Mouse (Mus musculus): ENCODE results near the gene Iqck. TPM values are rescaled to one million over a fixed set of nuclear protein-coding genes. Genes with fewer than 3 reads are reported as not detected.

Gene Iqck
- polyA plus RNA-seq, 1 experiment from 2014 or later = 2.2 TPM

DNA sequence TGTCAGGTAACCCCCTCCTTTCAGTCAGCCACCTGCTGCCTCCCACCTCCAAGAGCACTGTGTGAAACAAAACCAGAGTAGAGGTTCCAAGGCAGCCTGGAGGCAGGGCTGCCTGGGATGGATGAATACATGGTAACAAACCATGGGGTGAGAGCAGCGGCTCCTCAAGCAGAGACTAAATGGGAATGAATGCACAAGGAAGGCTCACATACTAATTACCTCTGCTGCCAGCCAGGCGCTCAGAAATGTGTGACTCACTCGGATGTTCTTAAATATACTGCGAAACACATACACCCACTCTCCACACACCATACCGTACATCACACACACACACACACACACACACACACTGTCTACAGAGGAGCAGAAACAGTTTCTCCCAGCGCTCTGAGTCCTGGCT, 134.7 kb downstream of the Iqck start:
- WGBS = 74% methylated on average over 6 of the region's 6 CpGs
- H3K9ac ChIP-seq (ENCODE audit: low read length) = no peak overlapping the region
- H3K27me3 ChIP-seq (replicated peaks; ENCODE audit: control insufficient read depth, insufficient read depth, low read length) = no peaks in the 10 kb centered on the region
- no peaks in the 10 kb centered on the region for H3K9me3 ChIP-seq (ENCODE audit: control insufficient read depth, low read length)
- no peak overlapping the region for H3K4me2 ChIP-seq (ENCODE audit: low read length)
- ATAC-seq (replicated peaks; ENCODE audit: low FRiP score, low TSS enrichment, low read depth) = no peak
- DNase-seq (ENCODE audit: low spot score) = no peak
- H3K4me1 ChIP-seq (replicated peaks; ENCODE audit: control insufficient read depth, insufficient read depth, low read length) = peaks cover 6% of the 10 kb centered on the region; the same call in 1 of the 2 replicates
- no peak overlapping the region for H3K4me3 ChIP-seq (ENCODE audit: low read depth, low read length)
- H3K27ac ChIP-seq (ENCODE audit: low read depth) = no peak overlapping the region
- no peaks in the 10 kb centered on the region for H3K36me3 ChIP-seq (ENCODE audit: control insufficient read depth, insufficient read depth, low read length)

DNA sequence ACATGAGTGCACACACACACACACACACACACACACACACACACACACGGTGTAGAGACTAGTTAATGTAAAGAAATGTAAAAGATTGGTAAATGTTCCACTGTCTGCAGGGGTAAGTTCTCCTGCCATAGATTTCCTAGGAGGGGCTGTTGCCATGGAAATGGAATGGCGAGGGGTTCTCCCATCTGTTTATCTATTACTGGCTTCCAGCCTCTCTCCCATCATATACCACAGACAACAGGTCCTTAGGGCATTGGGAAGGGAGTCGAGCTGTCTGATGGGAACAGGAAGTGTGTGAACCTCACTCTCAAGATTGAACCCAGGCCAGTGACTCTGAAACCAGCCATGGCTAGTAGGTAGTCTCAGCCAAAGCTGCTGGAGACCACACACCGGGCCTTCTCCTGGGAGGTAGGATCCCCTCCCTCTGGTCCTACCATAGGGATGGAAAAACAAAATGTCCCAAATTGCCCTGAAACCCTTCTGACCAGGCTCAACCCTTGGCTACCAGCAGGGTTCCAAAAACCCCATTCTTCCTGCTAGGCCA, 135.9 kb downstream of the Iqck start:
- no peak for DNase-seq (ENCODE audit: low spot score)
- ATAC-seq (replicated peaks; ENCODE audit: low FRiP score, low TSS enrichment, low read depth) = no peak
- Histone ChIP-seq H3K9ac (ENCODE audit: low read length) (no peak overlapping the region), H3K27me3 (replicated peaks; ENCODE audit: control insufficient read depth, insufficient read depth, low read length) (no peaks in the 10 kb centered on the region), H3K27ac (ENCODE audit: low read depth) (no peak overlapping the region), H3K4me3 (ENCODE audit: low read depth, low read length) (no peak overlapping the region), H3K9me3 (ENCODE audit: control insufficient read depth, low read length) (no peaks in the 10 kb centered on the region), H3K36me3 (ENCODE audit: control insufficient read depth, insufficient read depth, low read length) (no peaks in the 10 kb centered on the region), H3K4me1 (replicated peaks; ENCODE audit: control insufficient read depth, insufficient read depth, low read length) (peaks cover 6% of the 10 kb centered on the region; the same call in 1 of the 2 replicates), H3K4me2 (ENCODE audit: low read length) (no peak overlapping the region)
- WGBS = 45% methylated on average over 4 of the region's 4 CpGs

DNA sequence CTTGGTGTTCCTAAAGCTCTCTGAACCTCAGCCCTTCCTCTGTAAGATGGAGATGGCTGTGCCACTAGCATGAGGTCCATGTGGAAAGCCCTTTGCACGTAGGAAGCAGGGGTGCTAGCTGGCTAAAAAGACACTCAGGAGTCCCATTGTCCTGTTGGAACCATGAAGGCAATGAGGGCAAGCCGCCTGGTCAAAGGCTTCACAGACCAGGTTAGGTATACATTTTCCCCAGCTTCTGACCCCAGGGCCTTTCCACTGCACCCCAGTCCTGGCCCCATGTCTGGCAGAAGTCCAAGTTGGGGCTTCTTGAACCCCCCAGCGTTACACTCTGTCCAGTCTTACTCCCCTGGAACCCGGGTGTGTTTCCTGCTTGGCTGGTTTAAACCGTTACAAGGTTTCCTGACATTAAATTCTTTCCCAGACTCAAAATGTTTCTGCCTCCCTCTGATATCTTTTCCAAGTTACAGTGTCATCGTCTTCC, 136.6 kb downstream of the Iqck start:
- H3K4me3 ChIP-seq (ENCODE audit: low read depth, low read length) = no peak overlapping the region
- no peak overlapping the region for H3K9ac ChIP-seq (ENCODE audit: low read length)
- no peaks in the 10 kb centered on the region for H3K9me3 ChIP-seq (ENCODE audit: control insufficient read depth, low read length)
- no peak for ATAC-seq (replicated peaks; ENCODE audit: low FRiP score, low TSS enrichment, low read depth)
- no peaks in the 10 kb centered on the region for H3K36me3 ChIP-seq (ENCODE audit: control insufficient read depth, insufficient read depth, low read length)
- 54% methylated on average over 6 of the region's 6 CpGs for whole genome bisulfite sequencing
- H3K4me2 ChIP-seq (ENCODE audit: low read length) = no peak overlapping the region
- H3K27me3 ChIP-seq (replicated peaks; ENCODE audit: control insufficient read depth, insufficient read depth, low read length) = no peaks in the 10 kb centered on the region
- no peak for DNase-seq (ENCODE audit: low spot score)
- peaks cover 6% of the 10 kb centered on the region; the same call in 1 of the 2 replicates for H3K4me1 ChIP-seq (replicated peaks; ENCODE audit: control insufficient read depth, insufficient read depth, low read length)
- H3K27ac ChIP-seq (ENCODE audit: low read depth) = no peak overlapping the region

DNA sequence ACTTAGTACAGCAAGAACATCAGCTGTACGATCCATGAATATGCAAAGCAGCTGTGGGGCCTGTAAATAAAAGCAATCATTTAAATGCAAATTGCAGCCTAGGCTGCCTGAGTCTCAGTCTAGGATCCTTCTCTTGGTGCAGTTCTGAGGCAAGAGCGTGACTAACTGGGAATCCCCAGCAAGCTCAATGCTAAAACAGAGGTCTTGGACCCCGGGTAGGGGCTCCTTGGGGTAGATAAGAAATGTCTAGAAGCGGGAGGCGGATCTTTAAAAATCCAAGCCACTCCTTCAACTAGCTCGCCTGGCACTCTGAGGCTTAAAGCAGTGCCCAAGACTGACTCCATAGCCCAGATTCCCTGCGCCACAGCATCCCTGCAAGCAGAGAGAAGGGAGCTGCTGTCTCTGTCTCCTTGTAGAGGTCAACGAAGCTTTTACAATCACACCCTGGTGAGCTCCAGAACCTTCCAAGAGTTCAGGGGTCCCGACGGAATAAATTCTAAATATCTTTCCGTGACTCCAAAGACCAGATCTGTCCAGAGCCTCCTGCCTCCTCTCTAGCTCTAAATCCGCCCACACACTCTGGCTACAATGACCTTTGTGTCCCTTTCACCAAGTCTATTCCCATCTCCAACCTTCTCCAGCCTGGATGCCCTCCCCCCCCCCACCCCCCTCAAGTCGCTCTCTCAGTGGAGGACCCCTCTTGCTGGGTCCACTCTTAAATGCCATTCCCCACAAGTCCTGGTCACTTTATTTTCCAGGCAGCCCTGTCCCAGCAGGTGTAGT, 137.3 kb downstream of the Iqck start:
- Histone ChIP-seq H3K9ac (ENCODE audit: low read length) (no peak overlapping the region), H3K27ac (ENCODE audit: low read depth) (no peak overlapping the region), H3K27me3 (replicated peaks; ENCODE audit: control insufficient read depth, insufficient read depth, low read length) (no peaks in the 10 kb centered on the region), H3K4me2 (ENCODE audit: low read length) (peak overlapping the region; percentile 85), H3K36me3 (ENCODE audit: control insufficient read depth, insufficient read depth, low read length) (no peaks in the 10 kb centered on the region), H3K4me1 (replicated peaks; ENCODE audit: control insufficient read depth, insufficient read depth, low read length) (peaks cover 6% of the 10 kb centered on the region; the same call in 1 of the 2 replicates), H3K4me3 (ENCODE audit: low read depth, low read length) (no peak overlapping the region), H3K9me3 (ENCODE audit: control insufficient read depth, low read length) (no peaks in the 10 kb centered on the region)
- ATAC-seq (replicated peaks; ENCODE audit: low FRiP score, low TSS enrichment, low read depth) (no peak), DNase-seq (ENCODE audit: low spot score) (no peak)
- WGBS = 50% methylated on average over 13 of the region's 13 CpGs

DNA sequence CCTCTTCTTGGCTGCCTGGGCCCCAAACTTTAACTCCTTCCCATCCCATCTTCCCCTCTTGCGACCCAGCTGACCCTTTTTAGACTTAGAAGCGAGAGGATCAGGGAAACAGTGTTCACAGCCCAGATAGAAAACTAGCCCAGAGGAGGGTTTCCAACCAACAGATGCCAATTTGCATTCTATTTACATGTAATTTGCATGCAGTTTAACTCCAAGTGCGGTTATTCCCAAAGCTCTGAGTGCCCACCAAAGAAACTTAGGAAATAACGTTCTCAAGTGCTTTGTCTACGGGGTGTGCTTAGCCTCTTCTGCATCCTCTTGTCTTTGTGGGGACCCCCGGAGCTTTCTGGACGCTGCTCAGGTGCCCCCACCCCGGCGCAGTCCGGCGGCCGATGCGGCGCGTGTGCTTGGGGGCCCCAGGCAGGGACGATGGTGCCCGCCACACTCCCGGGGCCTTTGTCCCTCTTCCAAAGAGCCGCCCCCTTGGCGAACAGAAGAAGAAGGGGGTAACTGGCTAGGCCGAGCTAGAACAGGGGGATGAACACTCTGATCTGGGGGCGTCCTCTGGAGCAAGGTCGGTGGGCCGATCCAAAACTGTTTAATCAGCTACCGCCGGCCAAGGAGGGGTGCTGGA, 138.2 kb downstream of the Iqck start:
- ATAC-seq (replicated peaks; ENCODE audit: low FRiP score, low TSS enrichment, low read depth) (no peak), DNase-seq (ENCODE audit: low spot score) (peak; percentile 64)
- H3K9me3 ChIP-seq (ENCODE audit: control insufficient read depth, low read length) = no peaks in the 10 kb centered on the region
- 3% methylated on average over 26 of the region's 26 CpGs for WGBS
- H3K4me2 ChIP-seq (ENCODE audit: low read length) = peak overlapping the region; percentile 85
- H3K27me3 ChIP-seq (replicated peaks; ENCODE audit: control insufficient read depth, insufficient read depth, low read length) = no peaks in the 10 kb centered on the region
- H3K4me1 ChIP-seq (replicated peaks; ENCODE audit: control insufficient read depth, insufficient read depth, low read length) = peaks cover 6% of the 10 kb centered on the region; the same call in 1 of the 2 replicates
- H3K27ac ChIP-seq (ENCODE audit: low read depth) = no peak overlapping the region
- H3K36me3 ChIP-seq (ENCODE audit: control insufficient read depth, insufficient read depth, low read length) = no peaks in the 10 kb centered on the region
- H3K4me3 ChIP-seq (ENCODE audit: low read depth, low read length) = peak overlapping the region; percentile 63
- peak overlapping the region; percentile 66 for H3K9ac ChIP-seq (ENCODE audit: low read length)

DNA sequence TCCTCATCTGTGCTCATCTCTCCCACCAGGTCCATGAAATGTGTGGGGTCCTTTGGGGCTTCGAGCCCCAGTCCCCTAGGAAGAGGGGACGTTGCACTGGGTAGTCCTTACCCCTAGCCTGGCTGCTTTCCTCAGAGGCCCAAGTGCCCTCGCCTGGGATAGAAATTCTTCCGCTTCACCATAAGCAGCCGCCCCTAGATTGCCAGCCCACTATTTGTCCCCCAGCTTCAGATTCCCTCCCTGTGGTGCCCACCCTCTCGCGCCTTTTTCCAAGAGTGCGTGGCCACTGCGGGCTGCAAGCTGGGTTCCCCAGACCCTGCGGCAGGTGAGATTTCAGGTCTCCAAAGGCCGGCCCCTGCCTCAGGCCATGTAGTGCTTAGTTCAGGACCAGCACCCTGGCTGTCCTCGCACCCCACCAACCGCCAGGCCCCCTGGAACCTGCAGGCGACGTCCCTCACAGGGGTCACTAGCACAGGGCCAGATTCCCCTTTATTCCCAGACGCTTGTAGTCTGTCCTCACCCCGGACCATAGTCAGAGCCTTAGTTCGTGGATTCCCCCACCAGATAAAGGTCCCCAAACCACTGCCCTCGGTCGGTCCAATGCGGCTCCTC, 138.8 kb downstream of the Iqck start:
- peak overlapping the region; percentile 85 for H3K4me2 ChIP-seq (ENCODE audit: low read length)
- no peaks in the 10 kb centered on the region for H3K36me3 ChIP-seq (ENCODE audit: control insufficient read depth, insufficient read depth, low read length)
- H3K9ac ChIP-seq (ENCODE audit: low read length) = peak overlapping the region; percentile 66
- DNase-seq (ENCODE audit: low spot score) = peak; percentile 79
- H3K27me3 ChIP-seq (replicated peaks; ENCODE audit: control insufficient read depth, insufficient read depth, low read length) = no peaks in the 10 kb centered on the region
- peak overlapping the region; percentile 63 for H3K4me3 ChIP-seq (ENCODE audit: low read depth, low read length)
- peaks cover 6% of the 10 kb centered on the region; the same call in 1 of the 2 replicates for H3K4me1 ChIP-seq (replicated peaks; ENCODE audit: control insufficient read depth, insufficient read depth, low read length)
- WGBS = under 1% methylated on average over 21 of the region's 21 CpGs
- H3K9me3 ChIP-seq (ENCODE audit: control insufficient read depth, low read length) = no peaks in the 10 kb centered on the region
- ATAC-seq (replicated peaks; ENCODE audit: low FRiP score, low TSS enrichment, low read depth) = peak; percentile 40
- H3K27ac ChIP-seq (ENCODE audit: low read depth) = no peak overlapping the region

DNA sequence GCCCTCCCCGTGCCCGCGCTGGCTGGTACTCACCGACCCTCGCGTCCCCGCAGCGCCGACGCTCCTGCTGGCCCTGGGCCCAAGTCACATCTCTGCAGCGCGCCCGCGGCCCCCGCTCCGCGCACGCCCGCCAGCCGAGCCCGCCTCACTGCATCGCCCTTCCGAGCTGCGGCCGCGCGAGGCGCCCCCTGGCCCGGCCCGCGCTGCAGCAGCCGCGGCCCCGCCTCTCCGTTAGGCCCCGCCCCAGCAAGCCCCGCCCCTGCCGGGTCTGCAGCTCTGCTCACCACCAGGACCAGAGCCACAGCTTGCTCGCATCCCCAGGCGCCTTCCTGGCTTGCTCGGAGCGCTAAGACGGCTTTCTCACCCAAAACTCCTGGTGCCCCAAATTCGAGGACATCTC, 139.5 kb downstream of the Iqck start, which contains the start of gene Gprc5b:
Gene Gprc5b, minus strand, starts transcription at position 205 of the 400 bp plus-strand sequence.
- Histone ChIP-seq H3K9me3 (ENCODE audit: control insufficient read depth, low read length) (no peaks in the 10 kb centered on the region), H3K4me3 (ENCODE audit: low read depth, low read length) (peak within 1 kb of the TSS; percentile 63), H3K4me2 (ENCODE audit: low read length) (peak within 1 kb of the TSS; percentile 85), H3K4me1 (replicated peaks; ENCODE audit: control insufficient read depth, insufficient read depth, low read length) (peaks cover 6% of the 10 kb centered on the region; the same call in 1 of the 2 replicates), H3K27ac (ENCODE audit: low read depth) (no peak within 1 kb of the TSS), H3K36me3 (ENCODE audit: control insufficient read depth, insufficient read depth, low read length) (no peaks in the 10 kb centered on the region), H3K9ac (ENCODE audit: low read length) (peak within 1 kb of the TSS; percentile 66), H3K27me3 (replicated peaks; ENCODE audit: control insufficient read depth, insufficient read depth, low read length) (no peaks in the 10 kb centered on the region)
- DNase-seq (ENCODE audit: low spot score) (peak; percentile 93), ATAC-seq (replicated peaks; ENCODE audit: low FRiP score, low TSS enrichment, low read depth) (peak; percentile 94)
- under 1% methylated on average over 42 of the region's 44 CpGs for WGBS

DNA sequence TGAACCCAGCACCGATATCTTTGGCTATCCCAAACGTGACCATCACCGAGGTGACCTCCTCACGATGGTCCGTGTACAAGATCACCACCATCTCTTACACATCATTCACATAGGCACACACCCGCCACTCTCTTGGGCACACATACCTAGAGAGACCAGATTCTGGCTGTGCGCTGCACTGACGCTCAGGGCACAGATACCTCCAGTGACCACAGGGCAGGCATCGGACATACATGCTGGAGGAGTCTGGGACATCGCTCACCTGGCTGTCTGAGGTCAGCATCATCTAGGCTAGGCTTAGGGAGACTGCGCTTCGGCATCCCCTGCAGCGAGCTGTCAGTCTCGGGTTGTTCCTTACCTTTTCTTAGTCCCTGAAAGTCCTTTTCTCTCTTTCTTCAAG, 140.1 kb downstream of the Iqck start:
- no peaks in the 10 kb centered on the region for H3K36me3 ChIP-seq (ENCODE audit: control insufficient read depth, insufficient read depth, low read length)
- H3K27me3 ChIP-seq (replicated peaks; ENCODE audit: control insufficient read depth, insufficient read depth, low read length) = no peaks in the 10 kb centered on the region
- peak overlapping the region; percentile 63; the same call in 1 of the 2 replicates for H3K4me3 ChIP-seq (ENCODE audit: low read depth, low read length)
- H3K27ac ChIP-seq (ENCODE audit: low read depth) = no peak overlapping the region
- DNase-seq (ENCODE audit: low spot score) = no peak
- H3K9me3 ChIP-seq (ENCODE audit: control insufficient read depth, low read length) = no peaks in the 10 kb centered on the region
- peak overlapping the region; percentile 85 for H3K4me2 ChIP-seq (ENCODE audit: low read length)
- H3K4me1 ChIP-seq (replicated peaks; ENCODE audit: control insufficient read depth, insufficient read depth, low read length) = peaks cover 6% of the 10 kb centered on the region; the same call in 1 of the 2 replicates
- 9% methylated on average over 14 of the region's 14 CpGs for WGBS
- no peak overlapping the region for H3K9ac ChIP-seq (ENCODE audit: low read length)
- peak; percentile 16 for ATAC-seq (replicated peaks; ENCODE audit: low FRiP score, low TSS enrichment, low read depth)

Measured in intestine, embryonic 14.5 days (tissue).